Mouse (Mus musculus) stomach, embryonic 14.5 days (tissue): ENCODE results near the gene Gm9045. TPM values are rescaled to one million over a fixed set of nuclear protein-coding genes. Genes with fewer than 3 reads are reported as not detected.
"Not testable (repeated sequence)": the region's sequence is repeated elsewhere in the genome, so short reads cannot be mapped to it uniquely, and the experiment has no call there.

Experiments used
- ATAC-seq: fragments of 200-750 bp; cut with Nextera tagmentation; 2 replicates; pipeline ENCODE4 v1.8.0; 2017; ENCODE audit warnings: low read depth, moderate TSS enrichment; ENCODE audit not compliant: insufficient number of reproducible peaks, insufficient read depth, low FRiP score
- H3K27ac ChIP-seq: fragments of 300-500 bp; sonication (generic); 2 replicates; pipeline ENCODE4 v1.5.1; 2014; ENCODE audit warnings: mild to moderate bottlenecking, low read length, moderate library complexity, mixed read lengths
- H3K27me3 ChIP-seq: fragments of 300-500 bp; sonication (generic); 2 replicates; pipeline ENCODE4 v1.6.1; 2014; ENCODE audit warnings: low read length, control low read depth, mixed read lengths; ENCODE audit not compliant: control insufficient read depth, insufficient read depth
- H3K36me3 ChIP-seq: fragments of 300-500 bp; sonication (generic); 2 replicates; pipeline ENCODE4 v1.6.1; 2014; ENCODE audit warnings: mild to moderate bottlenecking, control low read depth, low read length, moderate library complexity, mixed read lengths; ENCODE audit not compliant: control insufficient read depth, insufficient read depth
- H3K4me1 ChIP-seq: fragments of 300-500 bp; sonication (generic); 2 replicates; pipeline ENCODE4 v1.6.1; 2014; ENCODE audit warnings: low read length, control low read depth, mixed read lengths; ENCODE audit not compliant: control insufficient read depth, insufficient read depth
- H3K4me2 ChIP-seq: fragments of 300-500 bp; sonication (generic); replicated peaks from 2 replicates; pipeline ENCODE4 v1.6.1; 2014; ENCODE audit warnings: low read depth, low read length, control low read depth
- H3K4me3 ChIP-seq: fragments of 300-500 bp; sonication (generic); 2 replicates; pipeline ENCODE4 v1.5.1; 2014; ENCODE audit warnings: low read depth, low read length, control low read depth
- H3K9ac ChIP-seq: fragments of 300-500 bp; sonication (generic); replicated peaks from 2 replicates; pipeline ENCODE4 v1.6.1; 2014; ENCODE audit warnings: low read depth, mild to moderate bottlenecking, control low read depth, low read length, moderate library complexity, mixed read lengths
- H3K9me3 ChIP-seq: fragments of 300-500 bp; sonication (generic); 2 replicates; pipeline ENCODE4 v1.6.1; 2016; ENCODE audit warnings: low read depth, low read length, control low read depth; ENCODE audit not compliant: control insufficient read depth
- WGBS: fragments of 180-500 bp; shearing (Covaris S2); extraction: QIAGEN DNeasy Blood & Tissue Kit; methylation state at CpG from one replicate; pipeline ENCODE4 v1.1.7; 2014; 5-methylcytosine and 5-hydroxymethylcytosine counted together
- polyA plus RNA-seq: library from polyadenylated mRNA; unstranded; fragments of >200 nt; fragmentation: Nextera tagmentation; extraction: Ambion mirVana; gene quantifications from 2 replicates; pipeline ENCODE4 v1.2.1, GENCODE M21; 2014

The Gm9045 gene
- polyA plus RNA-seq, 1 experiment from 2014 or later, result not detected

GRCm38 (mm10) chr10:118302133-118302532 lies 35.5 kb downstream of the Gm9045 start:
- ATAC-seq, H3K27me3 ChIP-seq: not testable (repeated sequence)
- 45% methylated on average over 2 of the region's 2 CpGs for WGBS

GRCm38 (mm10) chr10:118294938-118295337 lies 42.7 kb downstream of the Gm9045 start, which contains the start of gene Iltifb:
Gene Iltifb (minus strand): TSS chr10:118295038.
- ATAC-seq, result no peak
- Histone ChIP-seq H3K4me1 (no peaks in the 10 kb centered on the region), H3K36me3 (no peaks in the 10 kb centered on the region), H3K4me3 (no peak within 1 kb of the TSS), H3K9ac (no peak within 1 kb of the TSS), H3K4me2 (no peak within 1 kb of the TSS), H3K27me3 (no peaks in the 10 kb centered on the region), H3K27ac (no peak within 1 kb of the TSS), H3K9me3 (no peaks in the 10 kb centered on the region)
- WGBS, result 91% methylated on average over 6 of the region's 6 CpGs

More at GRCm38 (mm10) chr10:118302133-118302532, 35.5 kb downstream of the Gm9045 start:
- H3K36me3 ChIP-seq, H3K27ac ChIP-seq, H3K9me3 ChIP-seq, H3K9ac ChIP-seq, H3K4me1 ChIP-seq, H3K4me2 ChIP-seq, H3K4me3 ChIP-seq: not testable (repeated sequence)

Other genes starting within 250 kb of the Gm9045 start
- gene Mdm1, start 196.0 kb downstream of the Gm9045 start, polyA plus RNA-seq, result 20.7 and 20.9 TPM in 2 replicates
- not detected in 2 replicates for gene Il22, start 132.9 kb downstream of the Gm9045 start, polyA plus RNA-seq
- not detected in 2 replicates for gene Gm32717, start 97.1 kb downstream of the Gm9045 start, polyA plus RNA-seq
- not detected in 2 replicates for gene Gm32802, start 79.1 kb downstream of the Gm9045 start, polyA plus RNA-seq
- gene Iltifb, start 42.8 kb downstream of the Gm9045 start, polyA plus RNA-seq, result not detected in 2 replicates
- gene Gm9040, start 10.9 kb downstream of the Gm9045 start, polyA plus RNA-seq, result 0.16 TPM in 1 of 2 replicates, not detected in the other
- 0.16 TPM in 1 of 2 replicates, not detected in the other for gene Gm9044, start 5.4 kb downstream of the Gm9045 start, polyA plus RNA-seq
- not detected in 2 replicates for gene Gm9046, start 5.4 kb upstream of the Gm9045 start, polyA plus RNA-seq
- not detected in 2 replicates for gene Gm9048, start 10.8 kb upstream of the Gm9045 start, polyA plus RNA-seq
- gene Gm9049, start 16.3 kb upstream of the Gm9045 start, polyA plus RNA-seq, result not detected in 2 replicates
- gene Ifng, start 103.2 kb upstream of the Gm9045 start, polyA plus RNA-seq, result not detected in 2 replicates